Mouse (Mus musculus): ENCODE measurements around the gene 4930564D02Rik.

Gene 4930564D02Rik

DNA sequence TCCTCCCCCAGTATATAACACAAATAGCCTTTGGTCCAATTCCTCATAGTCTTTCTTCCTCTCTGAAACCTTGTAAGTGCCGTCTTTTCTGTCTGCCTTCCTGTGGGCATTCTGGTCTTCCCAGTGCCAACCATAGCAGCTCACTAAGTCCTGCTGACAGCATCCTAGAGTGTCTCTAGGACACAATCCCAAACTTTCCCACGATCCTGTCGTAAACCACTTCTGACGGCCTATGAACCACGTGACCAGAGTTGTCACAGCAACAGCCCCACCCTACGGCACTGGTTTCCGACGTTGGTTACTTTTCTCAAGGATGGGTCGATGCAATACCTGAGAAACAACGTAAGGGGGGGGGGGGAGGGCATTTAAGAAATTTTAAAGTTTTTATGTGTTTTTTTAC is at the start of gene 4930564D02Rik:
Gene 4930564D02Rik, plus strand, starts transcription at position 301 of the 400 bp plus-strand sequence.
- no peak for DNase-seq

DNA sequence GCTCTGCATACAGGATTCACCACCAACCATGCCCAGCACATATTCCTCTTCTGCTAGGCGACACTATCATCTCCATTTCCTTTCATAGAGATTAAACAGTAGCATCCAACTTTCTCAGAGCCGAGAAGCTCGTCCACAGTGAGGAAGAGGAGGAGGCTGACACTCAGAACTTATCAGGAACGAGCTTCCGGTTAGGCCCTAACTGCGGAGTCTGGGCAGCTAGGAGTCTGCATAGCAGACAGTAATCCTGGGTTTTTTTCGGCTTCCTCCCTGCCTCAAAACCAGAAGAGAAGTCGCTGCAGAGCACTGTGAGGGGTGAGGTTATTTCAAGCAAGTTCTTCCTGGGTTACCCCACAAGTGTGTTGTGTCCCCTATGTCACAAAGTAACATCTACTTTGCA is 49.3 kb upstream of the 4930564D02Rik start:
- no peak for DNase-seq

DNA sequence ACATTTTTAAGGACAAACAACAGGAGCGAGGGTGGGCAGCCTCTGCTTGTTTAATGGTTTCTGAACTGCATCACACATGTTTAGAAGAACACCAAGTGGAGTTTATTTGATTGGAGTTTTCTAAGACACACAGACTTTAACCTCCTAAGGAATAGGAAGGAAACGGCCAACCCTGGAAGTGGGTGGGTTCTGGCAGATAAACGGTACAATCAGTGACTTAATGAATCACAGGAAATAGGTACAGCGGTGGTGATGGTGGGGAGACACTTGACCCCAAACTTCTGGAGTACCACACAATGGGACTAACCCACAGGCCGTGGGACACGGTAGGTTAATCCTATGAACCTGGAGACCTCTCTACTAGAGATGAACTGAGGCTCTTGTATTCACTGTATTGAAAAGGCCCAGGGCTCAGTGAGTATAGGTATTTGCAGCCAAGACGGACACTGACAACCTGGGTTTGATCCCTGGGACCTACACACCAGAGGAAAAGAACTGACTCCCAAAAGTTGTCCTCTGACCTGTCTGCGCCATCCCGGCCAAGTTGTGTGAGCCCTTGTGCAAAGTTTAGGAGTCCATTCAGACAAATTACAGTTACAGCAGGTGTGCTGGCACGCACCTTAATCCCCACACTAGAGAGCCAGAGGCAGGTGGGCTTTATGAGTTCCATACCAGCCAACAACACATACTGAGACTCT is 48.4 kb upstream of the 4930564D02Rik start:
- DNase-seq: peak; percentile 54

GRCm38 (mm10) chr3:105018783-105019105 is 47.9 kb upstream of the 4930564D02Rik start:
- DNase-seq: no peak

GRCm38 (mm10) chr3:105019826-105020692 is 46.6 kb upstream of the 4930564D02Rik start:
- peak; percentile 70 for DNase-seq

DNA sequence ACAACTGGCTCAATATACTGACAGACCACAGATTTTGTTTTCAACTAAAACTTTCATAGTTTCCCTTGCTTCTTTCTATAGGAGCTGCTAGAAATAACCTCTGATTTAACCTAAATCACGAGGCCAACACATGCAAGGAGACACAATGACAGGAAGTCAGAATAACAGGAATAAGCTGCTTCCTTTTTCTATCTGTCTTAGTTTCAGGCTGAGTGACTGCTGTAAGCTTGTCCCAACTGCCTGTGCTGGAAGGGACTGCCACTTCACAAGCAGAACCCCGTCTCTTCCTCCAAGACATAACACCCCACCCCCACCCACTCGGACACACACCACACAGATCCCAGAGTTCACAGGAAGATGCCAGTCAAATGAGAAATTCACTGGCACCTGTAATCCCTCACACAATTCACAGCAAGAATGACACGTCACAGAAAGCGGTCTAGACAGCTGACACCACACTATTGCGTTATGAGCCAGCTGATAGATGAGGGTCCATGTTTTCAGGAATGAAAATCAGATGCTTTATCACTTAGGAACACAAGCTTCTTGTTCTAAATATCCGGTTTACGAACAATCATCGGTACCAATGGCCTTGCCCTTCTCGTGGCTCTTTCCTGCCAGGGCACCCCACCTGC is 43.2 kb upstream of the 4930564D02Rik start:
- DNase-seq: no peak

- peak; percentile 39 for DNase-seq
These were observed 30.3 kb upstream of the 4930564D02Rik start for GRCm38 (mm10) chr3:105036281-105036847.

- no peak for DNase-seq
These were observed 29.3 kb upstream of the 4930564D02Rik start for GRCm38 (mm10) chr3:105037240-105037770.

GRCm38 (mm10) chr3:105040002-105040401 is 26.6 kb upstream of the 4930564D02Rik start:
- DNase-seq: no peak

DNA sequence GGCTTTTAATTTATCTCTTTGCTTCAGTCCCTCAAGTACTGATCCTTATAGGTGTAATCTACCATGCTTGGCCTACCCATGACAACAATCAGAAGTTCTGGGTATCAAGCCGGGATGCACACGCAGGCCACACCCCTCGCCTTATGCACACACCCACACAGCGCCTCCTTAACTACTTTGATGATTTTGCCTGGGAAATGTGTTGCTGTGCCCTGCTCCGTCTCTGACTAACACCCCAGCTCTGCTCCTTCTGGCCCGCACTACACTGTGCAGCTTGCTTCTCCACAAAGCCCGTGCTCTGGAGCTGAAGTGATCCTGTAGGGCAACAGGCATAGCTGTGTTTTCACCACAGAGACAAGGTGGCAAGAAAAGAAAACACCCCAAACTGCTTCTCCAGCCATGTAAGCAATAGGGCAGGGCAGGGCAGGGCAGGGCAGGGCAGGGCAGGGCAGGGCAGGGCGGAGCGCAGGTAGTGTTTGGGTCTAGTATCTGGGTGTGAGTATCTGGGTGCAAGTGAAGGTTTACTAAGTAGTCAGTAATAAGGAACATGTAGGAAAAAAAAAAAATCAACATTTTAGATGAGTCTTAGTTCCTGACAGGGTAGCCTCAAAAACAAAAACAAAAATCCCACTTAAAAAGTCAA is 25.5 kb upstream of the 4930564D02Rik start:
- DNase-seq: no peak

DNA sequence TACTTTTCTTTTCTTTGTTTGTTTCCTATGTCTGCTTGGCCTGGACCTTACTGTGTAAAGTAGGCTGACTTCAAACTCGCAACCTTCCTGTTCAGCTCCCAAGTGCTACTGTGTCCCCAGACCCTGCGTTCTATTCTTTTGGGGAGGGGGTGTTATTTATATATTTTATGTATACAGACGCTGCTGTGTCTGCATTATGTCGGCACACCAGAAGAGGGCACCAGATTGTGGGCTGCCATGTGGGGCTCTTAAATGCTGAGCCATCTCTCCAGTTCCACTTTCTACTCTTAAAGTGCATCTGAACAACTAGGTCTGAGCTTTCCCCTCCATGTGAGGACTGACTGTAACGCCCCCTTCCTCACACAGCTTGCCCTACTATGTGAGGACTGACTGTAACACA is 22.9 kb upstream of the 4930564D02Rik start:
- DNase-seq: no peak

GRCm38 (mm10) chr3:105046870-105047269 is 19.8 kb upstream of the 4930564D02Rik start:
- DNase-seq: no peak

DNA sequence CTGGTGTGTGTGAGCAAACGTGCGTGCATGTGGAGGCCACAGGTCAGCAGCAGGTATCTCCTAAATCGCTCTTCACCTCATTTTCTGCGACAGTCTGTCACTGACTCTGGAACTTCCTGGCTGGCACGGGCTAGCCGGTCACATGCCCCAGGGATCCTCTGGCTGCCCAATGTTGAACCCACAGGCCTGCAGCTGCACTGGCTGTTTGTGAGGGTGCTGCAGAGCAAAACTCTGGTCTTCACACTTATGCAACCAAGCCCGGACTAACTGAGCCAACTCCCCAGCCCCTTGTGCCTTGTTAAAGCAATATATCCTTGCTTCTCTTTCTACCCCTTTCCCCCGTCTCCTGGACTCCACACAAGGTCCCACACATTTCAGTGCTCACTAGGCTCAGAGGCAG is 19.0 kb upstream of the 4930564D02Rik start:
- peak; percentile 70 for DNase-seq

GRCm38 (mm10) chr3:105049848-105050247 is 16.8 kb upstream of the 4930564D02Rik start:
- DNase-seq: no peak

DNA sequence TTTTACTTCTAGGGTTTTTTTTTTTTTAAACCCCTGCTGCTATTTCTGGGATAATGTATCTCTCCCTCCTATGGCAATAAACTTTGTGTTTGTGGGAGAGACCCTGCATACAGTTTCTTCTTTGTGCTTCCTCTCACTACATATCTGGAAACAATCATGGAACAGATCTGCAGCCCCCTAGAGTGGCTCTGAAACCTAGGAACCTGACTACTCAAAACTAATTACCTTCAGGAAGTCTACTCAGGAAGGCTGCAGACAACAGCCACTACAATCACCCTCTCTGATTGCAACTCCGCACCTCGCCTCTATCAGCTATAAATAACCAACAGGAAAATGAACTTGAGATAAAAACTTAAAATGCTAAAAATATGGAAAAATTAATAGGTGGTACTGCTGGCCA is 15.5 kb upstream of the 4930564D02Rik start:
- DNase-seq: no peak

DNA sequence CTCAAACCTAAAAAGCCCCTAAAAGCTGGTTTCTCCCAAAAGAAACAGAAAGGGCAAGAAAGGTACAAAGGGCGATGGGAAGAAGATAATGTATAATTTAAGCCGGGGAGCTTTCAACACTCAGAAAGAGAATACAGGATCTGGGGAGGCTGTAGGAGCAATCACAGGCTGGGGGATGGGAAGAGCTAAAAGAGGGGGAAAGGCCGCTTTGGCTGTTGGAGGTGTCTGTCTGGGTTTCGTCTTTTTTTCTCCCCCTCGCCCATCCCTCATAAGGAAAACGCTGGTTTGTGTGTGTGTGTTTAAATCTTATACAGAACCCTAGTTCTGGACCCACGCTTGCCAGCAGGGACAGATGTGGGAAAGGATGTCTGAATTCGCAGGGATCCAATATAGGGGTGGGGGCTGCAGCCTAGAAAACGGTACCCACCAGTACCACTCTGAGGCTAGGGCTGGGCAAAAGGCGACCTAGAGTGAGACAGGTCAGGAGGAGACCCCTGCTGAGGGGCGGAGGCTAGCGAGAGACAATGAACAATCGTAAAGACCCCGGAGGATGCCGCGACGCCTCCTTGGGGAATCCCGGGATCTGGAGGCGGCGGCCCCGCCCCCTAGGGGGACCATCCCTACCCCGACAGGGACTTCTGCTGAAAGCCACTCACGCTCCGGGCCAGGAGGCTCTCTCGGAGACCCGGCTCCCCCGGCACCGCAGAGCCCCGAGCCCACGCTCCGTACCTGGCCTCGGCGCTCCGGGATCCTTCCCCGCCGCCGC is 14.3 kb upstream of the 4930564D02Rik start:
- no peak for DNase-seq

GRCm38 (mm10) chr3:105052937-105053697 is 13.5 kb upstream of the 4930564D02Rik start, which contains the start of gene Cttnbp2nl:
Gene Cttnbp2nl (minus strand): TSS chr3:105053146.
- DNase-seq: peak; percentile 99

DNA sequence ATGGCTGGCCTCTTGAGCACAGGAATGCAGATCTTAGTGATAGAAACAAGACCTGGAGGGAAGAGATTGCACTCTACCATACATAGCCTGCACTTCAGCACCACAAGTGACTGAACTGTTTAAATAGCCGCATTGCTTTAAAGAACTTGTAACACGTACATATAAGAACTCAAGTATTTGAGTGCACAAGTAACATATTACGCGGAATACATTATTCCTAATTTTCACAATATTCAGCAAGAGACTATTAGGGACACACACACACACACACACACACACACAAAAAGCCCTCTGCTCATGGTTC is 13.0 kb upstream of the 4930564D02Rik start:
- DNase-seq: no peak

GRCm38 (mm10) chr3:105054952-105055351 is 11.7 kb upstream of the 4930564D02Rik start:
- DNase-seq: peak; percentile 82

DNA sequence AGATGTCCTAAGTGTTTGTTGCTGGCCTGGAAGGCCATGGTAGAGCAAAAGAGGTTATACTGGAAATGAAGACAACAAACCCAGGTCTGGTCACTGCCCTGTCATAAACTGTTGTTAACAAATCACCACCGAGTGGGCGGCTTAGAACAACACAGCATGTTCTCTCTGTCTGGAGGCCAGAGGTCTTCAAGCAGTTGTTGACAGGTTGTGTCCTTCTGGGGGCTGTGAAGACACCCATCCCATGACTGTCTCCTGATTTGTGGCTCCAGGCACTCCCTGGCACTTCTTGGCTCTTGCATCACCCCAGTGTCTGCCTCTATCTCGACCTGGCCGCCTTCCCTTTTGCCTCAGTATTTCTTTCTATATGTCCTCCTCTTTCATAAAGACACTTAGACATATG is 11.0 kb upstream of the 4930564D02Rik start:
- DNase-seq: no peak
